Mouse (Mus musculus): ENCODE data around the gene Pakap.

Pakap gene

GRCm38 (mm10) chr4:57801239-57801638 lies 233.3 kb downstream of the Pakap start:
- no peak for DNase-seq (ENCODE audit: low spot score)

GRCm38 (mm10) chr4:57801986-57802385 lies 234.0 kb downstream of the Pakap start:
- no peak for DNase-seq (ENCODE audit: low spot score)

- no peak for DNase-seq (ENCODE audit: low spot score)
Measured at GRCm38 (mm10) chr4:57802411-57802810, 234.4 kb downstream of the Pakap start.

GRCm38 (mm10) chr4:57804902-57805301 lies 236.9 kb downstream of the Pakap start:
- no peak for DNase-seq (ENCODE audit: low spot score)

- DNase-seq (ENCODE audit: low spot score) = no peak
Measured at GRCm38 (mm10) chr4:57809449-57809848, 241.5 kb downstream of the Pakap start.

- no peak for DNase-seq (ENCODE audit: low spot score)
Measured at GRCm38 (mm10) chr4:57812075-57812474, 244.1 kb downstream of the Pakap start.

- peak; percentile 58 for DNase-seq (ENCODE audit: low spot score)
Measured at GRCm38 (mm10) chr4:57812916-57813575, 245.1 kb downstream of the Pakap start.

GRCm38 (mm10) chr4:57813576-57813945 lies 245.6 kb downstream of the Pakap start:
- no peak for DNase-seq (ENCODE audit: low spot score)

GRCm38 (mm10) chr4:57815355-57815754 lies 247.4 kb downstream of the Pakap start:
- no peak for DNase-seq (ENCODE audit: low spot score)

GRCm38 (mm10) chr4:57816146-57816545 lies 248.2 kb downstream of the Pakap start:
- no peak for DNase-seq (ENCODE audit: low spot score)

GRCm38 (mm10) chr4:57820839-57821374 lies 252.9 kb downstream of the Pakap start:
- DNase-seq (ENCODE audit: low spot score) = no peak

GRCm38 (mm10) chr4:57821556-57822356 lies 253.8 kb downstream of the Pakap start:
- DNase-seq (ENCODE audit: low spot score) = no peak

- DNase-seq (ENCODE audit: low spot score) = no peak
Measured at GRCm38 (mm10) chr4:57822641-57823040, 254.7 kb downstream of the Pakap start.

- peak; percentile 76 for DNase-seq (ENCODE audit: low spot score)
Measured at GRCm38 (mm10) chr4:57824626-57825240, 256.8 kb downstream of the Pakap start.

GRCm38 (mm10) chr4:57826272-57826671 lies 258.3 kb downstream of the Pakap start:
- DNase-seq (ENCODE audit: low spot score) = no peak

- no peak for DNase-seq (ENCODE audit: low spot score)
Measured at GRCm38 (mm10) chr4:57829131-57829530, 261.2 kb downstream of the Pakap start.

GRCm38 (mm10) chr4:57829740-57830139 lies 261.8 kb downstream of the Pakap start:
- DNase-seq (ENCODE audit: low spot score) = no peak

- DNase-seq (ENCODE audit: low spot score) = no peak
Measured at GRCm38 (mm10) chr4:57832318-57832717, 264.3 kb downstream of the Pakap start.

GRCm38 (mm10) chr4:57833060-57833459 lies 265.1 kb downstream of the Pakap start:
- DNase-seq (ENCODE audit: low spot score) = peak; percentile 64

GRCm38 (mm10) chr4:57834141-57834540 lies 266.2 kb downstream of the Pakap start:
- DNase-seq (ENCODE audit: low spot score) = peak; percentile 32

GRCm38 (mm10) chr4:57837089-57837488 lies 269.1 kb downstream of the Pakap start:
- DNase-seq (ENCODE audit: low spot score) = no peak

- DNase-seq (ENCODE audit: low spot score) = no peak
Measured at GRCm38 (mm10) chr4:57839343-57839742, 271.4 kb downstream of the Pakap start.

- no peak for DNase-seq (ENCODE audit: low spot score)
Measured at GRCm38 (mm10) chr4:57841911-57842310, 273.9 kb downstream of the Pakap start.
